Mouse (Mus musculus) layer of hippocampus, adult 18-20 months (tissue): ENCODE results near the gene Rcan3. TPM values are rescaled to one million over a fixed set of nuclear protein-coding genes. Genes with fewer than 3 reads are reported as not detected.

Source experiments
- microRNA-seq, 2 experiments: library from miRNA; unstranded; fragments of <30 nt; microRNA quantifications; one replicate each; pipeline ENCODE4 v1.2.0; 2021
- total RNA-seq, 2 experiments: library from RNA; stranded (reverse); gene quantifications; 2 replicates each; pipeline ENCODE4 v1.2.3; 2021

The Rcan3 gene
- total RNA-seq, 2 experiments from 2014 or later, result 24.1 to 25.9 TPM

Small RNA genes lying within 50 kb of the gene (microRNA-seq; reads per million reads assigned to microRNA genes)
- 305 to 323 reads per million in 2 experiments for gene Mir700

Other genes with a start within 250 kb of the Rcan3 start
- gene Clic4, start 161.0 kb downstream of the Rcan3 start, total RNA-seq, result 10 to 100 TPM; 40.1 to 40.2 TPM
- gene Srrm1, start 80.5 kb downstream of the Rcan3 start, total RNA-seq, result 100 to 1,000 TPM; 117 to 138 TPM
- gene Ncmap, start 35.6 kb downstream of the Rcan3 start, total RNA-seq, result under 1 TPM; 0.23 to 0.37 TPM
- 1 to 10 TPM; 1.7 to 3.5 TPM for gene Stpg1, start 60.9 kb upstream of the Rcan3 start, total RNA-seq
- 10 to 100 TPM; 87.9 to 89.0 TPM for gene Nipal3, start 61.2 kb upstream of the Rcan3 start, total RNA-seq
- under 1 TPM; 0.48 to 0.79 TPM for gene Grhl3, start 139.8 kb upstream of the Rcan3 start, total RNA-seq